Mouse (Mus musculus) left cerebral cortex, postnatal 25 days (tissue): ENCODE results near the gene Dctn3. TPM values are rescaled to one million over a fixed set of nuclear protein-coding genes. Genes with fewer than 3 reads are reported as not detected.

Experiments used
- DNase-seq, 2 experiments: peaks; one replicate each; pipeline ENCODE4 v3.0.0; 2022; ENCODE audit warnings: low spot score in 2 of 2, mixed read lengths in 1 of 2
- intact Hi-C: fragments of 180-260 bp; cut with DNase I; formaldehyde crosslinking; loops from one replicate; pipeline ENCODE4 v1.15.1; 2025
- total RNA-seq, 2 experiments: library from RNA; stranded (reverse); gene quantifications; 2 replicates each; pipeline ENCODE4 v1.2.3; 2021

Dctn3 gene
- total RNA-seq, 2 experiments from 2014 or later = 174 to 191 TPM

GRCm38 (mm10) chr4:41681176-41681575 lies 41.8 kb downstream of the Dctn3 start:
- intact Hi-C loops = no loop called here
- DNase-seq = peak in 1 of 2 experiments; percentile 66

- intact Hi-C loops = no loop called here
- DNase-seq = no peak
Measured at GRCm38 (mm10) chr4:41679291-41679690, 43.7 kb downstream of the Dctn3 start.

- intact Hi-C loops = no loop called here
- no peak for DNase-seq
Measured at GRCm38 (mm10) chr4:41678863-41679262, 44.1 kb downstream of the Dctn3 start.

GRCm38 (mm10) chr4:41677006-41677629 lies 45.9 kb downstream of the Dctn3 start:
- no peak for DNase-seq
- intact Hi-C loops = no loop called here

- no peak for DNase-seq
- intact Hi-C loops = no loop called here
Measured at GRCm38 (mm10) chr4:41676248-41677005, 46.5 kb downstream of the Dctn3 start.

GRCm38 (mm10) chr4:41673186-41673585 lies 49.8 kb downstream of the Dctn3 start:
- intact Hi-C loops = no loop called here

GRCm38 (mm10) chr4:41672522-41672963 lies 50.4 kb downstream of the Dctn3 start:
- intact Hi-C loops = no loop called here
- DNase-seq = no peak

More at GRCm38 (mm10) chr4:41673186-41673585, 49.8 kb downstream of the Dctn3 start:
- no peak for DNase-seq

GRCm38 (mm10) chr4:41671963-41672480 lies 50.9 kb downstream of the Dctn3 start:
- intact Hi-C loops = no loop called here
- no peak for DNase-seq

- intact Hi-C loops = no loop called here
- DNase-seq = no peak
Measured at GRCm38 (mm10) chr4:41671500-41671899, 51.5 kb downstream of the Dctn3 start.

- no peak for DNase-seq
- intact Hi-C loops = no loop called here
Measured at GRCm38 (mm10) chr4:41670836-41671235, 52.1 kb downstream of the Dctn3 start.

- intact Hi-C loops = no loop called here
- no peak for DNase-seq
Measured at GRCm38 (mm10) chr4:41666646-41667045, 56.3 kb downstream of the Dctn3 start.

- intact Hi-C loops = no loop called here
- DNase-seq = no peak
Measured at GRCm38 (mm10) chr4:41665009-41665675, 57.8 kb downstream of the Dctn3 start.

Other genes starting within 250 kb of the Dctn3 start
- gene AI464131, start 220.1 kb downstream of the Dctn3 start, total RNA-seq = 10 to 100 TPM; 31.6 to 36.9 TPM
- 1 to 10 TPM; 3.9 to 5.8 TPM for gene 1110017D15Rik, start 205.8 kb downstream of the Dctn3 start, total RNA-seq
- gene Fam219a, start 153.6 kb downstream of the Dctn3 start, total RNA-seq = 100 to 1,000 TPM; 203 to 209 TPM
- 1 to 10 TPM; 7.2 to 8.0 TPM for gene Dnaic1, start 153.4 kb downstream of the Dctn3 start, total RNA-seq
- gene Enho, start 82.8 kb downstream of the Dctn3 start, total RNA-seq = 10 to 100 TPM; 54.4 to 63.0 TPM
- gene Cntfr, start 26.1 kb downstream of the Dctn3 start, total RNA-seq = 100 to 1,000 TPM in 1 of 2 experiments, 10 to 100 TPM in 1; 98.9 to 109 TPM
- gene Il11ra1, start 23.2 kb downstream of the Dctn3 start, total RNA-seq = 10 to 100 TPM; 35.8 to 43.8 TPM
- 10 to 100 TPM; 26.8 to 31.3 TPM for gene Rpp25l, start 9.6 kb downstream of the Dctn3 start, total RNA-seq
- gene Arid3c, start 8.0 kb upstream of the Dctn3 start, total RNA-seq = under 1 TPM in 1 of 2 experiments, not detected in 1; 0.43 TPM
- gene Galt, start 32.1 kb upstream of the Dctn3 start, total RNA-seq = 100 to 1,000 TPM in 1 of 2 experiments, 10 to 100 TPM in 1; 93.2 to 103 TPM
- 10 to 100 TPM; 60.0 to 66.5 TPM for gene Sigmar1, start 33.0 kb upstream of the Dctn3 start, total RNA-seq
- gene Ccl27a, start 51.1 kb upstream of the Dctn3 start, total RNA-seq = 100 to 1,000 TPM; 261 to 267 TPM
- gene Gm21541, start 180.4 kb upstream of the Dctn3 start, total RNA-seq = not detected
- gene Gm20878, start 218.4 kb upstream of the Dctn3 start, total RNA-seq = 10 to 100 TPM; 48.2 to 53.7 TPM
- gene Fam205a4, start 242.9 kb upstream of the Dctn3 start, total RNA-seq = 1 to 10 TPM; 4.7 to 5.0 TPM